Mouse (Mus musculus): ENCODE data around the gene Olfr1442.
"Not testable (repeated sequence)": the region's sequence is repeated elsewhere in the genome, so short reads cannot be mapped to it uniquely, and the experiment has no call there.

Olfr1442 gene

GRCm38 (mm10) chr19:12670139-12670538 lies at the start of gene Olfr1442:
Gene Olfr1442, plus strand, starts transcription at chr19:12670439.
- DNase-seq = no peak

- no peak for DNase-seq
Measured at GRCm38 (mm10) chr19:12633176-12633575, 37.1 kb upstream of the Olfr1442 start, which contains the start of gene Glyat. Gene Glyat, plus strand, starts transcription at chr19:12633308.

- no peak for DNase-seq
Measured at GRCm38 (mm10) chr19:12634259-12634658, 36.0 kb upstream of the Olfr1442 start.

- DNase-seq = no peak
Measured at GRCm38 (mm10) chr19:12634963-12635362, 35.3 kb upstream of the Olfr1442 start.

GRCm38 (mm10) chr19:12636863-12637262 lies 33.4 kb upstream of the Olfr1442 start:
- no peak for DNase-seq

- DNase-seq = no peak
Measured at GRCm38 (mm10) chr19:12638049-12638448, 32.2 kb upstream of the Olfr1442 start.

DNA sequence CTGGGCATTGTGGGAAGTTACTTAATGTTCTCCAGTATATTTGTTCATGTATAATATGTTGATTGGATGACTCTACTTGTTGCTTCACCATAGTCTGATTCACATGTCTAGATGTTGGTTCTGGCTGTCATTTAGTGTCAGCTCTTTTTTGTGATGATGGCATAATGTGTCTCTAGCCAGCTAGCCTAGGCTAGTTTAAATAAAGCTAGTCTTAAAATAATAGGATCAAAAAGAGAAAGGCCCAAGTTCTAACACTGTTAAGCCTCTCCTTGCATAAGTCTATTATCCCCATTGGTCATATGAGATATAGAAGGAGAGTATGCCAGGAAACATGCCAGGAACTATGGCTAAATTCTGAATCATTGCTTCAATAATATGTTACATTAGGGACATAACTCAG lies 20.7 kb upstream of the Olfr1442 start:
- no peak for DNase-seq

GRCm38 (mm10) chr19:12666156-12666555 lies 4.1 kb upstream of the Olfr1442 start:
- no peak for DNase-seq

DNA sequence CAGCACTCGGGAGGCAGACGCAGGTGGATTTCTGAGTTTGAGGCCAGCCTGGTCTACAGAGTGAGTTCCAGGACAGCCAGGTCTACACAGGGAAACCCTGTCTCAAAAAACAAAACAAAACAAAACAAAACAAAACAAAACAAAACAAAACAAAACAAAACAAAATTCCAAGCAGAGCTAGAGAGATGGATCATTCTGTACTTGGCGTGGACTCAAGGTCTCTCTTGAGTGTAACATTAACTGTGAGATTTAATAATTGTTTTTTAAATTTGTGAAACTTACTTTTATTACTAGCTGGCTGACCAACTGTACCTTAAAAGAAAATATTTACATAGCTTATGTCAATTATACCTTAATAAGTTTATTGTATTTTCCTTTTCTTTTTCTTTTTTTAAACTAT lies 1.6 kb upstream of the Olfr1442 start:
- DNase-seq = not testable (repeated sequence)

GRCm38 (mm10) chr19:12671051-12671450 lies 812 bp downstream of the Olfr1442 start:
- no peak for DNase-seq

DNA sequence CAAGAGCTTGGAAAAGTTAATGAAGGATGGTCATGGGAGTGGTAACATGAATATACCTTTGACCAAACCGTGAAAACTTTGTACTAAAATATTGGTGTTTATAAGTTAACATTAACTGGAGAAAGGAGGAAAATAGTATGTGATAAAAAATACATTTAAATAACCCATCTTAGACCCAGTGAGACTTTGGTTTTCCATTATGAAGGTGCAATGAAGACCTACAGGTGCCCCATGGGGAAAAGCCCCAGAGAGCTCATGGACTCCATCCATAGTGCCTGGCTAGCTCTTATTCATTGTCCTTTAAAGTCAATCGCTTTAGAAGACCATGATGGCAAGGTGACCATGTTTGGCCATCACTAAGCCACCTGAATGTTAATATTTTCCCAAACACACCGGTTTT lies 7.6 kb downstream of the Olfr1442 start, which contains the start of gene Olfr1443:
Olfr1443 (plus strand) TSS at position 301 of the 400 bp plus-strand sequence.
- no peak for DNase-seq

DNA sequence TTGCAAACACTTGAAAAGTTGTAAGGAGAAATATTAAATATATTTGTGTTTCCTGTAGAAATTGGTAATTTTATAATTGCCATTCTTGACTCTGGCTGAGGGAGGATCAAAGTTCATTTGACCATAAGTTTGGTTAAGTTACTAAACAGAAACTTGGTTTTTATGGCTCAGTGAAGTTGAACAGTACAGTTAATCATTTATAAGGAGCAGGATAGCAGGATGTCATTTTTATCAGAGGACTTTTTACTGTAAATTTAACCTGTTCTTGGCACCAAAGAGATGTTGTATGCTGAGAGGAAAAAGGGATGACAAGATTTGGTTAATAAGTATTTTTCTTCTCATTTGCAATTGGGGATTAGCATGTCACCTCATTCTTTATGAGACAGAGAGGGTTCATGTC lies 14.4 kb downstream of the Olfr1442 start:
- no peak for DNase-seq

DNA sequence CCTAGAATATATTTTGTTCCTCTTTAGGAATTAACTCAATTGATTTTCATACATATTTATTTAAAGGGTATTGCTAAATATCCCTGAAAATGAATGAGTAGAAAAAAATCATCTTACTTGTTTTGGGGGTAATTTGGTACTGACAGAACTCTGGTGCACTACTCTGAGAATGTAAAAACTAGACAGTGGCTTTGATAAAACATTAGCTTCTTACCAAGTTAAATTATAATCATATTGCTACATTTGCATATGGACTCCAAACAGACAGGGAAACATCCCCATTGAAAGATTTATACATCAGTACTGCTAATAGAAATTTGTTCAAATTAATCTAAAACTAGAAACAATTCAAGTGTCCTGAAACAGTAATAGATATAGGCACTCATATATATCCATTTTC lies 15.0 kb downstream of the Olfr1442 start:
- no peak for DNase-seq

- no peak for DNase-seq
Measured at GRCm38 (mm10) chr19:12695590-12695989, 25.4 kb downstream of the Olfr1442 start, which contains the start of gene Keg1. Gene Keg1, plus strand, starts transcription at chr19:12695786.

- DNase-seq = no peak
Measured at GRCm38 (mm10) chr19:12696221-12696620, 26.0 kb downstream of the Olfr1442 start.

- DNase-seq = no peak
Measured at GRCm38 (mm10) chr19:12708458-12708857, 38.2 kb downstream of the Olfr1442 start.

GRCm38 (mm10) chr19:12708986-12709385 lies 38.7 kb downstream of the Olfr1442 start:
- DNase-seq = no peak

- DNase-seq = no peak
Measured at GRCm38 (mm10) chr19:12719189-12719588, 49.0 kb downstream of the Olfr1442 start.

DNA sequence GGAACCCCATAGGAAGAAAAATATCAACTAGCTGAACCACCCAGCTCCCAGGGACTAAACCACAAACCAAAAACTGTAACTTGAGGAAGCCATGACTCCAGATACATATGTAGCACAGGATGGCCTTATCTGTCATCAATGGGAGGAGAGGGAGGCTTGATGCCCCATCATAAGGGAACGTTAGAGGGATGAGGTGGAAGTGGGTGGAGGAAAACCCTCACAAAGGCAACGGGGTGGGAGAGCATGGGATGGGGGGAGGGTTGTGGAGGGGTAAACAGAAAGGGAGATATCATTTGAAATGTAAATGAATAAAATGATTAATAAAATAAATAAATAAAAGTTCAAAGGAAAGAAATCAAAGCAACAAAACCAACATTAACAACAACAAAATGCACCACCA lies 50.2 kb downstream of the Olfr1442 start:
- DNase-seq = no peak

GRCm38 (mm10) chr19:12720919-12721318 lies 50.7 kb downstream of the Olfr1442 start:
- DNase-seq = not testable (repeated sequence)

GRCm38 (mm10) chr19:12721596-12721995 lies 51.4 kb downstream of the Olfr1442 start:
- DNase-seq = not testable (repeated sequence)

- DNase-seq = peak; percentile 7 to 18
Measured at GRCm38 (mm10) chr19:12722308-12722707, 52.1 kb downstream of the Olfr1442 start.

DNA sequence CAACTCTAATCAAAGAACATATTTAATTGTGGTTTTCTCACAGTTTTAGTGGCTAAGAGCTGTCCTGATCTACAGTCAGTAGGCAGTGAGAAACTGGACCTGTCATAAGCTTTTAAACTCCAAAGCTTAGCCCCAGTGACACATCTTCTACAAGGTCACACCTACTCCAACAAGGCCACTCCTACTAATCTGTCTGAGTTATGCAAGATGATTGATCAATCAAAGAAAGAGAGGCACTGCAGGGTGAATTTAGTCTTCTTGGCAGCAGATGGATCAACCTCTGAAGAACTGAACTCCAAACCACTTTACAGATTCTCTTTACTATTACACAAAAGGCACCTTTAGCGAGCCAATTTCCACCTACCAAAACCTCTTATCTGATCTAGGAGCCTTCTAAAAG lies 55.6 kb downstream of the Olfr1442 start:
- DNase-seq = no peak

Measured in spleen, adult 18-20 months (tissue).